Comparison of ENCODE assay signal across 25 mouse cellular contexts in the genomic region with DNA sequence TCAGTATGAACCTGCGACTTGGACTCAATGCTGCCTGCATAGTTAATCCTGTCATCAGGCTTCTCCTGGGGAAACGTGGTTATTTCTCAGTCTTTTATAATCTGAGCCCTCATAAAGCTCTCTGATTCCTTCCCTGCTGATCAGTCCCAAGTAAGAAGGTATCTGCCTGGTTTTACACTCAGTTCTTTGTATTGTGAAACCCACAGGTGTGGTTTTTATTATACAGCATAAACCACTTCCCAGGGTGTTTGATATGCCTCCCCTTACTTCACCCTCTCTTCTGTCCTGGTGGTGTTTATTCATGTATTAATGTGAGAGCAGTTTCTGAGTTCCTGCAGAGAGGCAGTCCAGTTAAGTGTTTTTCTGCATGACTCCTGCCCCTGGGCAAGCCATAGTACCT.
"Had no signal": no experiment of that assay in that cellular context is flagged by ENCODE, and none has a peak within 500 bp of the region (broad histone marks: within the 10 kb centered on the region; RNA-seq: fewer than 3 reads in every experiment).

No protein-coding gene starts in this region.

- H3K9me3 ChIP-seq: heart, embryonic 12.5 days; hindbrain, embryonic 10.5 days; hindbrain, embryonic 12.5 days; limb, embryonic 10.5 days; limb, embryonic 12.5 days; liver, embryonic 13.5 days; liver, embryonic 15.5 days had no signal

- H3K4me1 ChIP-seq: hindbrain, embryonic 12.5 days; limb, embryonic 12.5 days; liver, embryonic 13.5 days; liver, embryonic 15.5 days had no signal

- H3K36me3 ChIP-seq: heart, embryonic 12.5 days; hindbrain, embryonic 10.5 days; hindbrain, embryonic 12.5 days; limb, embryonic 10.5 days; limb, embryonic 12.5 days; liver, embryonic 13.5 days; liver, embryonic 15.5 days had no signal

- ATAC-seq: hindbrain, embryonic 16.5 days; inflammation-experienced regulatory T-cells, adult 6 months had no signal

- H3K27me3 ChIP-seq: heart, embryonic 12.5 days; hindbrain, embryonic 12.5 days; liver, embryonic 13.5 days; liver, embryonic 15.5 days had no signal

- H3K27ac ChIP-seq: gastrocnemius, adult 2 months; heart, adult 2 months; hindbrain, embryonic 10.5 days; hindbrain, embryonic 12.5 days; hindbrain, embryonic 14.5 days; layer of hippocampus, adult 2 months; left cerebral cortex, adult 2 months; limb, embryonic 10.5 days; limb, embryonic 12.5 days; liver, embryonic 13.5 days; liver, embryonic 15.5 days had no signal

- H3K9ac ChIP-seq: heart, embryonic 12.5 days; hindbrain, embryonic 12.5 days; hindbrain, embryonic 14.5 days; limb, embryonic 12.5 days; liver, embryonic 13.5 days; liver, embryonic 15.5 days had no signal

- H3K4me2 ChIP-seq: heart, embryonic 12.5 days; hindbrain, embryonic 12.5 days; hindbrain, embryonic 14.5 days; limb, embryonic 12.5 days; liver, embryonic 11.5 days; liver, embryonic 13.5 days; liver, embryonic 15.5 days had no signal

- DNase-seq: gastrocnemius, adult 2 months; gastrocnemius, postnatal 10 days; gastrocnemius, postnatal 25 days; heart, adult 2 months; heart, postnatal 10 days; heart, postnatal 4 days; kidney, adult 18-20 months; kidney, adult 8-10 months; kidney, postnatal 10 days; kidney, postnatal 25 days; kidney, postnatal 4 days; liver; liver, embryonic 13.5 days had no signal

- H3K4me3 ChIP-seq: gastrocnemius, adult 2 months; heart, adult 2 months; heart, embryonic 12.5 days; hindbrain, embryonic 10.5 days; hindbrain, embryonic 12.5 days; layer of hippocampus, adult 2 months; left cerebral cortex, adult 2 months; limb, embryonic 10.5 days; limb, embryonic 12.5 days; liver, embryonic 13.5 days; liver, embryonic 15.5 days had no signal
